Mouse (Mus musculus) natural killer cell, adult 2 months (primary cell): ENCODE results near the gene Ubac2.

Experiments
- DNase-seq, 2 experiments: peaks; one replicate each; pipeline ENCODE4 v3.0.0; 2022; ENCODE audit warnings: low spot score in 2 of 2

Ubac2 gene

GRCm38 (mm10) chr14:121949436-121949835 lies 71.0 kb downstream of the Ubac2 start:
- DNase-seq, result no peak

GRCm38 (mm10) chr14:121949897-121950296 lies 71.5 kb downstream of the Ubac2 start:
- no peak for DNase-seq

GRCm38 (mm10) chr14:121951399-121952045 lies 73.1 kb downstream of the Ubac2 start:
- no peak for DNase-seq

GRCm38 (mm10) chr14:121952046-121952400 lies 73.6 kb downstream of the Ubac2 start:
- DNase-seq, result no peak

- DNase-seq, result no peak
Observed at GRCm38 (mm10) chr14:121954129-121954528, 75.7 kb downstream of the Ubac2 start.

GRCm38 (mm10) chr14:121954608-121955007 lies 76.2 kb downstream of the Ubac2 start:
- peak; percentile 63 to 73 for DNase-seq

- no peak for DNase-seq
Observed at GRCm38 (mm10) chr14:121955176-121955795, 76.9 kb downstream of the Ubac2 start.

GRCm38 (mm10) chr14:121956291-121956690 lies 77.9 kb downstream of the Ubac2 start:
- no peak for DNase-seq

GRCm38 (mm10) chr14:121957176-121957871 lies 78.9 kb downstream of the Ubac2 start:
- no peak for DNase-seq

GRCm38 (mm10) chr14:121958041-121958750 lies 79.8 kb downstream of the Ubac2 start:
- DNase-seq, result no peak

GRCm38 (mm10) chr14:121958751-121959537 lies 80.5 kb downstream of the Ubac2 start:
- no peak for DNase-seq

- DNase-seq, result no peak
Observed at GRCm38 (mm10) chr14:121959538-121959980, 81.1 kb downstream of the Ubac2 start.

GRCm38 (mm10) chr14:121960031-121960430 lies 81.6 kb downstream of the Ubac2 start:
- DNase-seq, result no peak

- DNase-seq, result no peak
Observed at GRCm38 (mm10) chr14:121960531-121960930, 82.1 kb downstream of the Ubac2 start.

- DNase-seq, result no peak
Observed at GRCm38 (mm10) chr14:121960997-121961396, 82.6 kb downstream of the Ubac2 start.

- DNase-seq, result no peak
Observed at GRCm38 (mm10) chr14:121961496-121962127, 83.2 kb downstream of the Ubac2 start.

GRCm38 (mm10) chr14:121962128-121962890 lies 83.9 kb downstream of the Ubac2 start:
- no peak for DNase-seq

GRCm38 (mm10) chr14:121963251-121963941 lies 85.0 kb downstream of the Ubac2 start:
- no peak for DNase-seq

GRCm38 (mm10) chr14:121963942-121964335 lies 85.5 kb downstream of the Ubac2 start:
- no peak for DNase-seq

GRCm38 (mm10) chr14:121964990-121965389 lies 86.6 kb downstream of the Ubac2 start, which contains the start of gene Gpr183:
Gene Gpr183, minus strand, starts transcription at chr14:121965195.
- peak in 1 of 2 experiments; percentile 54 for DNase-seq
